Mouse (Mus musculus): Measurements from ENCODE around the gene Acaca.

DNA sequence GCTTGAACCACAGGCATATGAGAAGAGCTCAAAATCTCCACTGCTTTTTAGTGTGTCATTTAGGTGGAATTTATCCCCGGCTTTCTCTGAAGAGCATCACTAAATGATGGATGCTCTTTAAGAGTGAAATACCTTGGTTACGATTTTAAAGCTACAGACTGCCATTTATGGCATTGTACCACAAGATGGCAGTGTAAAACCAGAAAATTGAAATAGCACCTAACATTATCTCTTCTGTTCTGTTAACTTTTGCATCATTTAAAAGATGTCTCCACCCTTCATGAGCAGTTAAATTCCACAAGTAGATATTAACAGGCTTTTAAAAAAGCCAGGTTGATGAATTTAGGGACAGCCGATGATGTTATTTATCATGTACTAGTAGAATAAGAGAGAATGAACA is 135.0 kb downstream of the Acaca start:
- TF ChIP-seq CTCF (conservative IDR thresholded peaks at IDR 0.05; ENCODE audit: low read length) (peak; percentile 56), NANOG (IDR thresholded peaks at IDR 0.05; ENCODE audit: borderline replicate concordance, low read length) (no peak)

All from E14TG2a.4 (cell line).